Mouse (Mus musculus): ENCODE measurements around the gene Slc6a18.
"Not testable (repeated sequence)": the region's sequence is repeated elsewhere in the genome, so short reads cannot be mapped to it uniquely, and the experiment has no call there.

The Slc6a18 gene

GRCm38 (mm10) chr13:73677853-73678252, at the start of gene Slc6a18:
Gene Slc6a18, minus strand, starts transcription at chr13:73678023.
- no peak for DNase-seq (ENCODE audit: inconsistent age in 2 of 2, low spot score in 1 of 2)

GRCm38 (mm10) chr13:73725315-73725714, 47.5 kb upstream of the Slc6a18 start:
- DNase-seq (ENCODE audit: inconsistent age in 2 of 2, low spot score in 1 of 2), result no peak

- peak; percentile 55 to 87 for DNase-seq (ENCODE audit: inconsistent age in 2 of 2, low spot score in 1 of 2)
Observed at GRCm38 (mm10) chr13:73723081-73723668, 45.4 kb upstream of the Slc6a18 start.

- no peak for DNase-seq (ENCODE audit: inconsistent age in 2 of 2, low spot score in 1 of 2)
Observed at GRCm38 (mm10) chr13:73720241-73720640, 42.4 kb upstream of the Slc6a18 start.

GRCm38 (mm10) chr13:73718225-73718624, 40.4 kb upstream of the Slc6a18 start:
- DNase-seq (ENCODE audit: inconsistent age in 2 of 2, low spot score in 1 of 2), result peak; percentile 74 to 95

- DNase-seq (ENCODE audit: inconsistent age in 2 of 2, low spot score in 1 of 2), result no peak
Observed at GRCm38 (mm10) chr13:73714020-73714419, 36.2 kb upstream of the Slc6a18 start.

GRCm38 (mm10) chr13:73713204-73713603, 35.4 kb upstream of the Slc6a18 start:
- no peak for DNase-seq (ENCODE audit: inconsistent age in 2 of 2, low spot score in 1 of 2)

GRCm38 (mm10) chr13:73712228-73712627, 34.4 kb upstream of the Slc6a18 start:
- no peak for DNase-seq (ENCODE audit: inconsistent age in 2 of 2, low spot score in 1 of 2)

GRCm38 (mm10) chr13:73711803-73712202, 34.0 kb upstream of the Slc6a18 start:
- no peak for DNase-seq (ENCODE audit: inconsistent age in 2 of 2, low spot score in 1 of 2)

- DNase-seq (ENCODE audit: inconsistent age in 2 of 2, low spot score in 1 of 2), result peak in 1 of 2 experiments; percentile 67
Observed at GRCm38 (mm10) chr13:73711221-73711620, 33.4 kb upstream of the Slc6a18 start.

- no peak for DNase-seq (ENCODE audit: inconsistent age in 2 of 2, low spot score in 1 of 2)
Observed at GRCm38 (mm10) chr13:73709491-73709890, 31.7 kb upstream of the Slc6a18 start.

GRCm38 (mm10) chr13:73704694-73705325, 27.0 kb upstream of the Slc6a18 start, which contains the start of gene Slc6a19:
Gene Slc6a19, minus strand, starts transcription at chr13:73704865.
- DNase-seq (ENCODE audit: inconsistent age in 2 of 2, low spot score in 1 of 2), result no peak

- not testable (repeated sequence) for DNase-seq (ENCODE audit: inconsistent age in 2 of 2, low spot score in 1 of 2)
Observed at GRCm38 (mm10) chr13:73703486-73703885, 25.7 kb upstream of the Slc6a18 start.

GRCm38 (mm10) chr13:73702776-73703175, 25.0 kb upstream of the Slc6a18 start:
- no peak for DNase-seq (ENCODE audit: inconsistent age in 2 of 2, low spot score in 1 of 2)

GRCm38 (mm10) chr13:73701161-73701883, 23.5 kb upstream of the Slc6a18 start:
- DNase-seq (ENCODE audit: inconsistent age in 2 of 2, low spot score in 1 of 2), result no peak

GRCm38 (mm10) chr13:73700554-73700953, 22.7 kb upstream of the Slc6a18 start:
- DNase-seq (ENCODE audit: inconsistent age in 2 of 2, low spot score in 1 of 2), result no peak

- DNase-seq (ENCODE audit: inconsistent age in 2 of 2, low spot score in 1 of 2), result peak; percentile 57 to 73
Observed at GRCm38 (mm10) chr13:73699714-73700113, 21.9 kb upstream of the Slc6a18 start.

- no peak for DNase-seq (ENCODE audit: inconsistent age in 2 of 2, low spot score in 1 of 2)
Observed at GRCm38 (mm10) chr13:73696529-73696928, 18.7 kb upstream of the Slc6a18 start.

- DNase-seq (ENCODE audit: inconsistent age in 2 of 2, low spot score in 1 of 2), result no peak
Observed at GRCm38 (mm10) chr13:73694972-73695371, 17.1 kb upstream of the Slc6a18 start.

- DNase-seq (ENCODE audit: inconsistent age in 2 of 2, low spot score in 1 of 2), result no peak
Observed at GRCm38 (mm10) chr13:73693333-73693732, 15.5 kb upstream of the Slc6a18 start.

- DNase-seq (ENCODE audit: inconsistent age in 2 of 2, low spot score in 1 of 2), result peak; percentile 80 to 93
Observed at GRCm38 (mm10) chr13:73692249-73692868, 14.5 kb upstream of the Slc6a18 start.

GRCm38 (mm10) chr13:73688934-73689333, 11.1 kb upstream of the Slc6a18 start:
- no peak for DNase-seq (ENCODE audit: inconsistent age in 2 of 2, low spot score in 1 of 2)
